Mouse (Mus musculus) erythroblast, adult 5-6 weeks (primary cell): ENCODE results near the gene Arhgap45. TPM values are rescaled to one million over a fixed set of nuclear protein-coding genes. Genes with fewer than 3 reads are reported as not detected.

ENCODE experiments used
- ATAC-seq: replicated peaks from 2 replicates; pipeline ENCODE4 v1.8.0; 2016; ENCODE audit warnings: moderate number of reproducible peaks, mild to moderate bottlenecking, moderate TSS enrichment, inconsistent platforms; ENCODE audit not compliant: poor library complexity, low FRiP score, severe bottlenecking
- total RNA-seq, 2 experiments: library from RNA; stranded (forward) in 1 of 2; stranded (reverse) in 1 of 2; fragments of 150-400 nt in 1 of 2; fragments of 200-764, 138-1000 nt in 1 of 2; gene quantifications; 2 replicates each; pipeline versions ENCODE4 v1.2.3 to v1.2.4; 2015 to 2017; ENCODE audit warnings: low replicate concordance in 2 of 2

The Arhgap45 gene
- total RNA-seq, 2 experiments from 2014 or later = 23.1 to 35.8 TPM

DNA sequence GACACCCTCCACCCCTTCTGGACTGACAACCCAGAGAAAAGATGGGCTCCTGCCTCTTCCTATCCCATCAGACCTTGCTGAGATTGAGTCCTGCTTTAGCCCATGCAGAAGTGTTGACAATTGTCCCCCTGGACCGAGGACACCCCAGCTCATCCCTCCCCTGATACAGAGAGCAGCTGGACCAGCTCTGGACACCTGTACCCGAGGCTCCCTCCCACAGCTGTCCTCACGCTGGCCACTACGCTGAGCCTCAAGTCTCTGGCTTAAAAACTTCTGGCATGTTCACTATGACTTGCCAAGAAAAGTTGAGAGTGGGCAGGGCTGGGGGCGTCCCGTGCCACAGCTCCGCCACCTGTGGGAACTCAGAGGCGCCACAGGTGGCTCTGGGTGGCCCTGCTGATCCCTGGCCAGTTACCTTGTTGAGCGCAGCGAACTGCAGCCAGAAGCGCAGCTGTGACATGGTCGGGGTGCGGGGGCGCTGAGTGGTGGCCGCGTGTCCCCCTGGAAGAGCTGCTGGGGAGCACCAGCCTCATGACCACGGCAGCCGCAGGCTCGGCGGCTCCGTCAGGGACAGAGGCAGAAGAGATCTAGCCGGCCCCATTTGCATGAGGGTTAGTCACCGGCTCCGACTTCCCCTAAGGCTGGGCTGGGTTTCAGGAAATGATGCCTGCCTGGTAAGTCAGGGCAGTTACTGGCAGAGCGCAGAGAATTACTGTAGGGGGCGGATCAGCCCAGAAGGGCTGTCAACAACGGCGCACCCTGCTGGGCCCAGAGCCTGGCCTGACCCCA, 58.6 kb downstream of the Arhgap45 start:
- no peak for ATAC-seq

DNA sequence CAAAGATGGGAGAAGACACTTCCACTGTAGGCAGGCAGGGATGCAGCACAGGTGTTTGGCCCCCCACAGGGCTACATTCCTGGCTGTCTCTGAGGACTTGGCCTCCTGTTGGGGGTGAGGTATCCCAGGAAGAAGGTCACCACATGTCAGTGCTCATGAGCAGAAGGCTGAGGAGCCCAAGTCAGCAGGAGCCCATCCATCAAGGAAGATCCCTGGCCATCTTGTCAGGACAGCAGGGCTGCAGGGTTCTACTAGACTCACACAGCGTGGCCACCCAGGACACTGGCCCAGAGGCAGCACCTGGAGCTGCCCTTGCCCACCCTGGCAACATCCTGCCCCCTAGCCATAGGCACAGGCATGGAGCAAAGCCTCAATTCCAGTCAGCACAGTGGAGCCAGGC, 59.5 kb downstream of the Arhgap45 start:
- no peak for ATAC-seq

- no peak for ATAC-seq
Measured at GRCm38 (mm10) chr10:80076386-80076785, 59.9 kb downstream of the Arhgap45 start.

GRCm38 (mm10) chr10:80077312-80077711, 60.9 kb downstream of the Arhgap45 start:
- ATAC-seq = no peak

DNA sequence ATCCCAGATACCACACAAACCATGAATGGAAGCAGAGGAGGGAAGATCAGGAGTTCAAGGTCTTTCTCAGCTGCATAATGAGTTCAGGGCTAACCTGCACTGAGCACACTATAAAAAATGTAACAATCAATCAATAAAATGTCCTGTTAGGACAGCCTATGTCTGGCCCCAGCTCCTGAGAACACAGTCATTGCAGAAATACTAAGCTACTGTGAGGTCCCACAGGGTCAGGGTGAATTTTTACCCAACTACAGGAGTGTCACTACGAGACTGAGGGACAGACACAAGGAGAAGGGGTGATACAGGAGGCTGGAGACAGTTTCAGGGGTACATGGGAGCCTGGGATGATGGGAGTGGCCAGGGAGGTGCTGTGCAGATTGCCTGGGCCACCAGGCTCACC, 61.9 kb downstream of the Arhgap45 start:
- no peak for ATAC-seq

DNA sequence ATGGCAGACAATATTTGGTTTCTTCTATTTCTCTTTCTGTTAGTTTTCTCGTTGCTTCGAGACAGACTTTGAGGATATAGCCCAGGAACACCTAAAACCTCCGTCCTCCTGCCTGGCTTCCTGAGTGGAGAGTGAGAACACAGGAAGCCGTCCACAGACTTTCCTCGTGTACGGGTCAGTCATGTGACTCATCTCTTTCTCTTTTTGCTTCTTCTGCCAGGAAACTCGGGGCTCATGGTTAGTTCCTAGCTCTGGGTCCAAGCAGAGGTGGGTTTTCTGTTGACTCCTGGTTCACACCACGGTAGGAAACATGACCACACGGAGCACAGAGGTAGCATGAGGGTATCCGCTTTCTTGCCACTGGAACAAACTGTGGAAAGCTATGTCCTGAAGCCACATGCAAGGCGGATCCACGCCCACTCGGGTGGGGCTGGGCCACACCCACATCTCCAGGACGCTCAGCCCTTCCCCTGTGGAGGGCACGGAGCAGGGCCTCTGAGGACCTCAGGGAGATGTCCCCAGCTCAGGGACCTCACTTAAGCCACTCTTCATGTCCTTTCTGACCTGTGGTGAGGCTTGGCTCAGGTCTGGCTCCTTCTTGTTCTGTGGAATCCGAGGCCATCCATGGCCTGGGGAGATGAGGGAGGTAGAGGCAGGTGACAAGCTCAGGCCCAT, 64.1 kb downstream of the Arhgap45 start:
- ATAC-seq = peak; percentile 78

Other genes with a start within 250 kb of the Arhgap45 start
Only the 30 nearest of the 34 such genes appear.
- gene Prss57, start 225.7 kb upstream of the Arhgap45 start, total RNA-seq (2015; ENCODE audit: low replicate concordance) = 30.5 and 45.0 TPM in 2 replicates
- gene Prss57, start 225.7 kb upstream of the Arhgap45 start, total RNA-seq (2017; ENCODE audit: low replicate concordance) = 6.8 and 14.3 TPM in 2 replicates
- 9.4 and 12.5 TPM in 2 replicates for gene Palm, start 223.1 kb upstream of the Arhgap45 start, total RNA-seq (2015; ENCODE audit: low replicate concordance)
- 4.5 and 10.0 TPM in 2 replicates for gene Palm, start 223.1 kb upstream of the Arhgap45 start, total RNA-seq (2017; ENCODE audit: low replicate concordance)
- gene Misp, start 195.7 kb upstream of the Arhgap45 start, total RNA-seq (2015; ENCODE audit: low replicate concordance) = not detected in 2 replicates
- not detected in 2 replicates for gene Misp, start 195.7 kb upstream of the Arhgap45 start, total RNA-seq (2017; ENCODE audit: low replicate concordance)
- gene Ptbp1, start 162.2 kb upstream of the Arhgap45 start, total RNA-seq (2015; ENCODE audit: low replicate concordance) = 45.2 and 66.7 TPM in 2 replicates
- gene Ptbp1, start 162.2 kb upstream of the Arhgap45 start, total RNA-seq (2017; ENCODE audit: low replicate concordance) = 38.2 and 53.2 TPM in 2 replicates
- 420 and 449 TPM in 2 replicates for gene Prtn3, start 142.2 kb upstream of the Arhgap45 start, total RNA-seq (2015; ENCODE audit: low replicate concordance)
- gene Prtn3, start 142.2 kb upstream of the Arhgap45 start, total RNA-seq (2017; ENCODE audit: low replicate concordance) = 114 and 118 TPM in 2 replicates
- gene Plppr3, start 142.0 kb upstream of the Arhgap45 start, total RNA-seq (2015; ENCODE audit: low replicate concordance) = 2.1 and 3.1 TPM in 2 replicates
- 4.9 and 6.8 TPM in 2 replicates for gene Plppr3, start 142.0 kb upstream of the Arhgap45 start, total RNA-seq (2017; ENCODE audit: low replicate concordance)
- gene Elane, start 130.4 kb upstream of the Arhgap45 start, total RNA-seq (2015; ENCODE audit: low replicate concordance) = 996 and 1,031 TPM in 2 replicates
- gene Elane, start 130.4 kb upstream of the Arhgap45 start, total RNA-seq (2017; ENCODE audit: low replicate concordance) = 253 and 405 TPM in 2 replicates
- gene Cfd, start 125.8 kb upstream of the Arhgap45 start, total RNA-seq (2015; ENCODE audit: low replicate concordance) = not detected in 2 replicates
- not detected in 2 replicates for gene Cfd, start 125.8 kb upstream of the Arhgap45 start, total RNA-seq (2017; ENCODE audit: low replicate concordance)
- 5.9 and 11.3 TPM in 2 replicates for gene Med16, start 107.7 kb upstream of the Arhgap45 start, total RNA-seq (2015; ENCODE audit: low replicate concordance)
- 4.7 and 9.1 TPM in 2 replicates for gene Med16, start 107.7 kb upstream of the Arhgap45 start, total RNA-seq (2017; ENCODE audit: low replicate concordance)
- gene Gm26602, start 105.8 kb upstream of the Arhgap45 start, total RNA-seq (2015; ENCODE audit: low replicate concordance) = not detected in 2 replicates
- not detected in 2 replicates for gene Gm26602, start 105.8 kb upstream of the Arhgap45 start, total RNA-seq (2017; ENCODE audit: low replicate concordance)
- gene Kiss1r, start 99.7 kb upstream of the Arhgap45 start, total RNA-seq (2015; ENCODE audit: low replicate concordance) = not detected in 2 replicates
- gene Kiss1r, start 99.7 kb upstream of the Arhgap45 start, total RNA-seq (2017; ENCODE audit: low replicate concordance) = 0.14 TPM in 1 of 2 replicates, not detected in the other
- 42.8 and 46.1 TPM in 2 replicates for gene R3hdm4, start 95.4 kb upstream of the Arhgap45 start, total RNA-seq (2015; ENCODE audit: low replicate concordance)
- gene R3hdm4, start 95.4 kb upstream of the Arhgap45 start, total RNA-seq (2017; ENCODE audit: low replicate concordance) = 25.0 and 28.3 TPM in 2 replicates
- gene Arid3a, start 89.6 kb upstream of the Arhgap45 start, total RNA-seq (2015; ENCODE audit: low replicate concordance) = 6.3 and 8.8 TPM in 2 replicates
- 10.5 and 14.7 TPM in 2 replicates for gene Arid3a, start 89.6 kb upstream of the Arhgap45 start, total RNA-seq (2017; ENCODE audit: low replicate concordance)
- 4.0 and 7.5 TPM in 2 replicates for gene Wdr18, start 56.5 kb upstream of the Arhgap45 start, total RNA-seq (2015; ENCODE audit: low replicate concordance)
- gene Wdr18, start 56.5 kb upstream of the Arhgap45 start, total RNA-seq (2017; ENCODE audit: low replicate concordance) = 2.5 and 14.2 TPM in 2 replicates
- not detected in 2 replicates for gene Grin3b, start 45.9 kb upstream of the Arhgap45 start, total RNA-seq (2015; ENCODE audit: low replicate concordance)
- gene Grin3b, start 45.9 kb upstream of the Arhgap45 start, total RNA-seq (2017; ENCODE audit: low replicate concordance) = not detected in 2 replicates
- gene Tmem259, start 32.3 kb upstream of the Arhgap45 start, total RNA-seq (2015; ENCODE audit: low replicate concordance) = 13.6 and 29.6 TPM in 2 replicates
- 12.8 and 22.6 TPM in 2 replicates for gene Tmem259, start 32.3 kb upstream of the Arhgap45 start, total RNA-seq (2017; ENCODE audit: low replicate concordance)
- 33.8 and 46.6 TPM in 2 replicates for gene Cnn2, start 28.1 kb upstream of the Arhgap45 start, total RNA-seq (2015; ENCODE audit: low replicate concordance)
- 30.0 and 73.0 TPM in 2 replicates for gene Cnn2, start 28.1 kb upstream of the Arhgap45 start, total RNA-seq (2017; ENCODE audit: low replicate concordance)
- 14.4 and 18.2 TPM in 2 replicates for gene Abca7, start 20.2 kb upstream of the Arhgap45 start, total RNA-seq (2015; ENCODE audit: low replicate concordance)
- 19.4 and 27.7 TPM in 2 replicates for gene Abca7, start 20.2 kb upstream of the Arhgap45 start, total RNA-seq (2017; ENCODE audit: low replicate concordance)
- gene Polr2e, start 23.1 kb downstream of the Arhgap45 start, total RNA-seq (2015; ENCODE audit: low replicate concordance) = 23.6 and 33.4 TPM in 2 replicates
- gene Polr2e, start 23.1 kb downstream of the Arhgap45 start, total RNA-seq (2017; ENCODE audit: low replicate concordance) = 4.5 and 9.9 TPM in 2 replicates
- 108 and 169 TPM in 2 replicates for gene Gpx4, start 30.5 kb downstream of the Arhgap45 start, total RNA-seq (2015; ENCODE audit: low replicate concordance)
- gene Gpx4, start 30.5 kb downstream of the Arhgap45 start, total RNA-seq (2017; ENCODE audit: low replicate concordance) = 96.3 and 123 TPM in 2 replicates
- 9.2 and 12.5 TPM in 2 replicates for gene Sbno2, start 88.9 kb downstream of the Arhgap45 start, total RNA-seq (2015; ENCODE audit: low replicate concordance)
- gene Sbno2, start 88.9 kb downstream of the Arhgap45 start, total RNA-seq (2017; ENCODE audit: low replicate concordance) = 17.1 and 20.9 TPM in 2 replicates
- 47.7 and 60.0 TPM in 2 replicates for gene Stk11, start 99.2 kb downstream of the Arhgap45 start, total RNA-seq (2015; ENCODE audit: low replicate concordance)
- gene Stk11, start 99.2 kb downstream of the Arhgap45 start, total RNA-seq (2017; ENCODE audit: low replicate concordance) = 152 and 195 TPM in 2 replicates
- 43.3 and 48.8 TPM in 2 replicates for gene Atp5d, start 122.0 kb downstream of the Arhgap45 start, total RNA-seq (2015; ENCODE audit: low replicate concordance)
- 12.1 and 17.3 TPM in 2 replicates for gene Atp5d, start 122.0 kb downstream of the Arhgap45 start, total RNA-seq (2017; ENCODE audit: low replicate concordance)
- not detected in 2 replicates for gene Cbarp, start 124.2 kb downstream of the Arhgap45 start, total RNA-seq (2015; ENCODE audit: low replicate concordance)
- not detected in 2 replicates for gene Cbarp, start 124.2 kb downstream of the Arhgap45 start, total RNA-seq (2017; ENCODE audit: low replicate concordance)
- 5.0 and 7.7 TPM in 2 replicates for gene Midn, start 131.6 kb downstream of the Arhgap45 start, total RNA-seq (2015; ENCODE audit: low replicate concordance)
- 3.9 and 7.4 TPM in 2 replicates for gene Midn, start 131.6 kb downstream of the Arhgap45 start, total RNA-seq (2017; ENCODE audit: low replicate concordance)
- gene Cirbp, start 149.3 kb downstream of the Arhgap45 start, total RNA-seq (2015; ENCODE audit: low replicate concordance) = 3.6 and 3.7 TPM in 2 replicates
- gene Cirbp, start 149.3 kb downstream of the Arhgap45 start, total RNA-seq (2017; ENCODE audit: low replicate concordance) = 14.6 and 16.3 TPM in 2 replicates
- gene 1600002K03Rik, start 156.3 kb downstream of the Arhgap45 start, total RNA-seq (2015; ENCODE audit: low replicate concordance) = 7.5 TPM in 1 of 2 replicates, not detected in the other
- 5.9 TPM in 1 of 2 replicates, not detected in the other for gene 1600002K03Rik, start 156.3 kb downstream of the Arhgap45 start, total RNA-seq (2017; ENCODE audit: low replicate concordance)
- gene Efna2, start 162.8 kb downstream of the Arhgap45 start, total RNA-seq (2015; ENCODE audit: low replicate concordance) = not detected in 2 replicates
- not detected in 2 replicates for gene Efna2, start 162.8 kb downstream of the Arhgap45 start, total RNA-seq (2017; ENCODE audit: low replicate concordance)
- gene Mum1, start 209.8 kb downstream of the Arhgap45 start, total RNA-seq (2015; ENCODE audit: low replicate concordance) = 1.3 and 4.4 TPM in 2 replicates
- gene Mum1, start 209.8 kb downstream of the Arhgap45 start, total RNA-seq (2017; ENCODE audit: low replicate concordance) = 14.7 and 24.0 TPM in 2 replicates
- 25.7 and 25.9 TPM in 2 replicates for gene Ndufs7, start 232.5 kb downstream of the Arhgap45 start, total RNA-seq (2015; ENCODE audit: low replicate concordance)
- 13.0 and 14.2 TPM in 2 replicates for gene Ndufs7, start 232.5 kb downstream of the Arhgap45 start, total RNA-seq (2017; ENCODE audit: low replicate concordance)